Mouse (Mus musculus): Measurements from ENCODE around the gene Naif1.

Gene Naif1

GRCm38 (mm10) chr2:32501754-32502324 is 51.6 kb downstream of the Naif1 start:
- peak; percentile 66 for DNase-seq (ENCODE audit: low read depth, low spot score)

GRCm38 (mm10) chr2:32502843-32503242 is 52.6 kb downstream of the Naif1 start:
- no peak for DNase-seq (ENCODE audit: low read depth, low spot score)

- no peak for DNase-seq (ENCODE audit: low read depth, low spot score)
Observed at GRCm38 (mm10) chr2:32503588-32503987, 53.3 kb downstream of the Naif1 start.

- DNase-seq (ENCODE audit: low read depth, low spot score), result peak; percentile 72
Observed at GRCm38 (mm10) chr2:32505536-32505935, 55.3 kb downstream of the Naif1 start.
